Mouse (Mus musculus): ENCODE measurements around the gene Pacrg. TPM values are rescaled to one million over a fixed set of nuclear protein-coding genes. Genes with fewer than 3 reads are reported as not detected.

The Pacrg gene
- polyA plus RNA-seq, 1 experiment: 21.0 TPM

GRCm38 (mm10) chr17:10572436-10572835 lies 267.7 kb downstream of the Pacrg start:
- no peaks in the 10 kb centered on the region; the same call in 1 of the 2 replicates for H3K4me1 ChIP-seq (ENCODE audit: control insufficient read depth, insufficient read depth, low read length)
- TF ChIP-seq CTCF (IDR thresholded peaks at IDR 0.05; ENCODE audit: extremely low read depth, insufficient read depth, low read length): no peak
- no peak for TF ChIP-seq POLR2A (IDR thresholded peaks at IDR 0.05; ENCODE audit: extremely low read depth, insufficient read depth, low read length)
- H3K4me3 ChIP-seq (ENCODE audit: insufficient read depth, low read length): no peak overlapping the region
- H3K27ac ChIP-seq (ENCODE audit: insufficient read depth, low read length): no peak overlapping the region

DNA sequence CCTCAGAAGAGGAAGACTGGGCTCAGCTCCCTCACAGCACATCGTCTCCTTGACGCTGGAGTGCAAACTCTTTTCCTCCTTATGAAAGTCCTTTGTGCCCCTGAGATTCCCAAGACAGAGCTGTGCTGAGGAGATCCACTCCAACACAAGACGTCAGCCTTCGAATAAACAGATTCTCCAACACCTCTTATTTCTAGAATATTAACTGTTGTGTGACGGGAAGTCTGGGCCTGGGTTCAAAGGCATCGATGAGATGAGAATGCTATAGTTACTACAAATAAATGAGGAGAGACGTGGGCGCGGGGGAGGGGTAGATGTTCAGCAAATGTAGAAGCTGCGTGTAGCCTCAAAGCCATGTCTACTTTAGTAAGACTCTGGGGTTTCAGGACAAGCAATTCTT lies 270.8 kb downstream of the Pacrg start:
- TF ChIP-seq CTCF (IDR thresholded peaks at IDR 0.05; ENCODE audit: extremely low read depth, insufficient read depth, low read length): no peak
- TF ChIP-seq POLR2A (IDR thresholded peaks at IDR 0.05; ENCODE audit: extremely low read depth, insufficient read depth, low read length): no peak
- no peak overlapping the region for H3K4me3 ChIP-seq (ENCODE audit: insufficient read depth, low read length)
- H3K4me1 ChIP-seq (ENCODE audit: control insufficient read depth, insufficient read depth, low read length): no peaks in the 10 kb centered on the region; the same call in 1 of the 2 replicates
- H3K27ac ChIP-seq (ENCODE audit: insufficient read depth, low read length): no peak overlapping the region

GRCm38 (mm10) chr17:10567411-10567810 lies 272.7 kb downstream of the Pacrg start:
- Histone ChIP-seq H3K4me1 (ENCODE audit: control insufficient read depth, insufficient read depth, low read length) (no peaks in the 10 kb centered on the region), H3K27ac (ENCODE audit: insufficient read depth, low read length) (no peak overlapping the region)
- TF ChIP-seq POLR2A (IDR thresholded peaks at IDR 0.05; ENCODE audit: extremely low read depth, insufficient read depth, low read length) (no peak), CTCF (IDR thresholded peaks at IDR 0.05; ENCODE audit: extremely low read depth, insufficient read depth, low read length) (no peak)

GRCm38 (mm10) chr17:10564191-10564590 lies 275.9 kb downstream of the Pacrg start:
- Histone ChIP-seq H3K4me3 (ENCODE audit: insufficient read depth, low read length) (no peak overlapping the region), H3K27ac (ENCODE audit: insufficient read depth, low read length) (no peak overlapping the region)
- TF ChIP-seq CTCF (IDR thresholded peaks at IDR 0.05; ENCODE audit: extremely low read depth, insufficient read depth, low read length) (no peak), POLR2A (IDR thresholded peaks at IDR 0.05; ENCODE audit: extremely low read depth, insufficient read depth, low read length) (no peak)

More at GRCm38 (mm10) chr17:10567411-10567810, 272.7 kb downstream of the Pacrg start:
- no peak overlapping the region for H3K4me3 ChIP-seq (ENCODE audit: insufficient read depth, low read length)

DNA sequence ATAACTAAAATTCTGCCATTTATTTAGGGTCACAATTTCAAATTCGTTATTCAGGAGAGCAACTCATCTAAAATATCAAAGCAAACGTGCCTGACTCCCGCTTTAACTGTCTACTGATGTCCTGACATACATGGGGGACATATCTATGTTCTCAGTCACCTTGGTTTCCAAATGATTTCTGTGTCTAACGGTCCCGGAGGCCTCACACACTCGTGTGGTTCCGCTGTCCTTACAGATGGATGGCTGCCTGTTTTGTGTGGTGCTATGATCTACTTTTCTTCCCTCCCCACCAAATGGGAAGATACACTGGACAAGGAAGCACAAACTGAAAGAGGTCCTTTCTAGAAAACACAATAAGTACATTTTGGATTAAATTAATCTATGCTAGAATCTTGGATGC lies 277.2 kb downstream of the Pacrg start:
- Histone ChIP-seq H3K4me3 (ENCODE audit: insufficient read depth, low read length) (no peak overlapping the region), H3K4me1 (ENCODE audit: control insufficient read depth, insufficient read depth, low read length) (no peaks in the 10 kb centered on the region), H3K27ac (ENCODE audit: insufficient read depth, low read length) (no peak overlapping the region)
- TF ChIP-seq CTCF (IDR thresholded peaks at IDR 0.05; ENCODE audit: extremely low read depth, insufficient read depth, low read length): no peak
- no peak for TF ChIP-seq POLR2A (IDR thresholded peaks at IDR 0.05; ENCODE audit: extremely low read depth, insufficient read depth, low read length)

More at GRCm38 (mm10) chr17:10564191-10564590, 275.9 kb downstream of the Pacrg start:
- H3K4me1 ChIP-seq (ENCODE audit: control insufficient read depth, insufficient read depth, low read length): no peaks in the 10 kb centered on the region

DNA sequence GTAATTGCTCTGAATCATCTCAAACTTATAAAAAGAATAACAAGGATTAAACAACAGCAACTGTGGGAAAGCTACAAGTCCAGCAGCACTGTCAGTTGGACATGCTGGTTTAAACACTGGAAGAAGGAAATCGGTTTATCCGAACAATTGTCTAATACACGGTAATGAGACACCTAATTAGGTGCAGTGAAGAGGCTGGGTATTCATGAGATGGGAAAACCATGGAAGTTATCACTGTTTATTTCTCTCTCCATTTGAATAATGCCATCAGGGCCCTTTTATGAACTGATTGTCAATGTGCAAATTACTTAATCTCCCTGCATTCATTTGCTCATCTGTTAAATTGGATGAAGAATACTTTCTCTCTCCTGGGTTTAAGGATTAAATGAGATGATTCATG lies 280.1 kb downstream of the Pacrg start:
- H3K27ac ChIP-seq (ENCODE audit: insufficient read depth, low read length): no peak overlapping the region
- H3K4me3 ChIP-seq (ENCODE audit: insufficient read depth, low read length): no peak overlapping the region
- no peaks in the 10 kb centered on the region for H3K4me1 ChIP-seq (ENCODE audit: control insufficient read depth, insufficient read depth, low read length)
- TF ChIP-seq POLR2A (IDR thresholded peaks at IDR 0.05; ENCODE audit: extremely low read depth, insufficient read depth, low read length) (no peak), CTCF (IDR thresholded peaks at IDR 0.05; ENCODE audit: extremely low read depth, insufficient read depth, low read length) (no peak)

DNA sequence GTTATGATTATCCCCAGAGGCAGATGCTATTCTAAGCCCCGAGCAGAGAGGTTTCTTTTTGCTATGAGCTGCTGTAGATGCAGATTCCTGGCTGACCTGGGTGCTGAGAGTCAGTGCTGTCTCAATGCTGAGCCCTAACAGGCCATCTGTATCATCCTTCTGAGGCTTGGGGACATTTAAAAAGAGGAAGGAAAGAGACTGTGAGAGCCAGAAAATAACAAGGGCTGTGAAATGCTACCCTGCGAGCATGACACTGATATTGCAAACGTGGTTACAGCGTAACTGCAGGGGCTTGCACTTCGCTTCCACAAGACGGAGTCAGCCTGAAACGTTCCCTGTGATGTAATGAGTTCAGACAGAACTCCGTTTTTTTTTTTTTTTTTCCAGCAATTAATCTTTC lies 281.4 kb downstream of the Pacrg start:
- Histone ChIP-seq H3K4me3 (ENCODE audit: insufficient read depth, low read length) (no peak overlapping the region), H3K4me1 (ENCODE audit: control insufficient read depth, insufficient read depth, low read length) (no peaks in the 10 kb centered on the region), H3K27ac (ENCODE audit: insufficient read depth, low read length) (no peak overlapping the region)
- TF ChIP-seq CTCF (IDR thresholded peaks at IDR 0.05; ENCODE audit: extremely low read depth, insufficient read depth, low read length) (no peak), POLR2A (IDR thresholded peaks at IDR 0.05; ENCODE audit: extremely low read depth, insufficient read depth, low read length) (no peak)

DNA sequence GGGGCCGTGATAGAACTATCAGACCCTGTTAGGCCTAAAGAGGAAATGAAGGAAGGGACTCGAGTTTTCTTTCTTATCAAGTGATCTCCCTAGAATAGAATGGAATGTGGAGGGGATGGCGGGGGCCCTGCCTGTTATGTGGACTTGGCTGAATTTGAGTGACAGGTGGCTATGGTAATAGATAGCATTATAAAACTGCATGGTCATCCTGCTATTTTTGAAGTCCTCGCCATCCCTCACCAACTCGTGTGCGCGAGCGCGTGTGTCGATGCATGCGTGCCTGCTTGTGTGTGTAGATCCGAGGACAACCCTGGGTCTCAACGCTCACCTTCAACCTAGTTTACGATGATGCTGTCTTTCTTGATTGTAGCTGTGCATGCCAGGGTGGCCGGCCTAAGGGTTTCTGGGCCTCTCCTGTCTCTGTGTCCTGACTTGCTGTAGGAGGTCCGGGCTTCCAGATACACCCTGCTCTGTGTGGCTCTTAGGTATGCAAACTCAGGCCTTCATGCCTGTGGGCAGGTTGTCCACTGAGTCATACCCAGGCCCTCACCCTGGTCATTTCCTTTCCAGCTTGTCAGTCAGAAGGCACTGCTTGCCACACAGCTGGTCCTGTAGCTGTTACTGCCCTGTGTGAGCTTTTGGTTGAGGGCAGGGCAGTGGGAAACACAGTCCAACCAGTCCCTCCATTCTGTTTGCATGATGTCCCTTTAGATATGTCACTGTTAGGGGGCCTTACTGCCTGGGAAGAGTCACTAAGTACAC lies 287.6 kb downstream of the Pacrg start:
- TF ChIP-seq CTCF (IDR thresholded peaks at IDR 0.05; ENCODE audit: extremely low read depth, insufficient read depth, low read length) (no peak), POLR2A (IDR thresholded peaks at IDR 0.05; ENCODE audit: extremely low read depth, insufficient read depth, low read length) (no peak)
- Histone ChIP-seq H3K4me1 (ENCODE audit: control insufficient read depth, insufficient read depth, low read length) (no peaks in the 10 kb centered on the region), H3K4me3 (ENCODE audit: insufficient read depth, low read length) (no peak overlapping the region), H3K27ac (ENCODE audit: insufficient read depth, low read length) (no peak overlapping the region)

GRCm38 (mm10) chr17:10550781-10551520 lies 289.2 kb downstream of the Pacrg start:
- Histone ChIP-seq H3K27ac (ENCODE audit: insufficient read depth, low read length) (no peak overlapping the region), H3K4me1 (ENCODE audit: control insufficient read depth, insufficient read depth, low read length) (no peaks in the 10 kb centered on the region), H3K4me3 (ENCODE audit: insufficient read depth, low read length) (no peak overlapping the region)
- TF ChIP-seq CTCF (IDR thresholded peaks at IDR 0.05; ENCODE audit: extremely low read depth, insufficient read depth, low read length) (no peak), POLR2A (IDR thresholded peaks at IDR 0.05; ENCODE audit: extremely low read depth, insufficient read depth, low read length) (no peak)
